Mouse (Mus musculus) C2C12 (cell line): Measurements from ENCODE around the gene Grip1. TPM values are rescaled to one million over a fixed set of nuclear protein-coding genes. Genes with fewer than 3 reads are reported as not detected.

Experiments
- H3K27me3 ChIP-seq: one replicate; pipeline ENCODE4 v1.6.1; 2011; ENCODE audit not compliant: control insufficient read depth, insufficient read depth, insufficient read length
- H3K36me3 ChIP-seq: one replicate; pipeline ENCODE4 v1.6.1; 2011; ENCODE audit not compliant: control insufficient read depth, insufficient read depth
- H3K4me3 ChIP-seq: one replicate; pipeline ENCODE4 v1.5.1; 2011; ENCODE audit warnings: mild to moderate bottlenecking, control low read depth; ENCODE audit not compliant: poor library complexity, insufficient read depth, severe bottlenecking
- H3K79me2 ChIP-seq: one replicate; pipeline ENCODE4 v1.6.1; 2011; ENCODE audit not compliant: control insufficient read depth, insufficient read depth
- H3K79me3 ChIP-seq: one replicate; pipeline ENCODE4 v1.6.1; 2011; ENCODE audit warnings: low read depth, control low read depth
- H3ac ChIP-seq: one replicate; pipeline ENCODE3; 2011; ENCODE audit warnings: low read depth; ENCODE audit not compliant: control insufficient read depth, insufficient read length
- CEBPB ChIP-seq: IDR thresholded peaks from one replicate; pipeline ENCODE4 v1.6.1; 2011; ENCODE audit warnings: low read depth, mild to moderate bottlenecking, control low read depth, moderate library complexity
- CTCF ChIP-seq: IDR thresholded peaks from one replicate; pipeline ENCODE4 v1.5.1; 2011; ENCODE audit not compliant: control insufficient read depth, insufficient read depth, insufficient read length
- FOSL1 ChIP-seq: IDR thresholded peaks from one replicate; pipeline ENCODE4 v1.8.0; 2011; ENCODE audit warnings: mild to moderate bottlenecking, low read length; ENCODE audit not compliant: poor library complexity, insufficient read depth, severe bottlenecking
- MAX ChIP-seq: IDR thresholded peaks from one replicate; pipeline ENCODE4 v1.6.1; 2011; ENCODE audit warnings: mild to moderate bottlenecking, control low read depth
- MYOD1 ChIP-seq: IDR thresholded peaks from one replicate; pipeline ENCODE4 v1.6.1; 2011; ENCODE audit warnings: low read depth; ENCODE audit not compliant: control insufficient read depth, insufficient read length
- MYOG ChIP-seq: IDR thresholded peaks from one replicate; pipeline ENCODE4 v1.6.1; 2011; ENCODE audit not compliant: control insufficient read depth, insufficient read length; ENCODE audit errors: extremely low read depth
- USF1 ChIP-seq: IDR thresholded peaks from one replicate; pipeline ENCODE4 v1.6.1; 2011; ENCODE audit warnings: low read depth, mild to moderate bottlenecking, control low read depth, moderate library complexity
- polyA plus RNA-seq: library from polyadenylated mRNA; unstranded; fragments of >200 nt; fragmentation: generic; extraction: Trizol; gene quantifications from one replicate; pipeline ENCODE4 v1.2.1, GENCODE M21; 2012; ENCODE audit warnings: missing spikeins

Grip1 gene
- polyA plus RNA-seq, 1 experiment, result 0.02 TPM

GRCm38 (mm10) chr10:119697257-119697798, 243.7 kb downstream of the Grip1 start:
- TF ChIP-seq MYOD1, result peak; percentile 34
- no peak for TF ChIP-seq CTCF
- TF ChIP-seq MYOG, result no peak
- peak; percentile 65 for TF ChIP-seq MAX
- TF ChIP-seq FOSL1, result peak; percentile 64
- H3K4me3 ChIP-seq, result no peak overlapping the region
- H3K79me3 ChIP-seq, result no peaks in the 10 kb centered on the region
- no peaks in the 10 kb centered on the region for H3K27me3 ChIP-seq
- H3K79me2 ChIP-seq, result no peaks in the 10 kb centered on the region
- H3ac ChIP-seq, result no peak overlapping the region
- H3K36me3 ChIP-seq, result no peaks in the 10 kb centered on the region

- H3K4me3 ChIP-seq, result no peak overlapping the region
- H3K36me3 ChIP-seq, result no peaks in the 10 kb centered on the region
- no peaks in the 10 kb centered on the region for H3K27me3 ChIP-seq
- H3ac ChIP-seq, result no peak overlapping the region
- H3K79me2 ChIP-seq, result no peaks in the 10 kb centered on the region
- no peaks in the 10 kb centered on the region for H3K79me3 ChIP-seq
- TF ChIP-seq MYOD1, result no peak
- TF ChIP-seq MAX, result no peak
- no peak for TF ChIP-seq CTCF
- no peak for TF ChIP-seq CEBPB
- TF ChIP-seq FOSL1, result no peak
- TF ChIP-seq USF1, result no peak
- TF ChIP-seq MYOG, result no peak
Observed at GRCm38 (mm10) chr10:119705348-119705747, 251.7 kb downstream of the Grip1 start.

- TF ChIP-seq CTCF (no peak), CEBPB (no peak), MAX (no peak), USF1 (no peak), FOSL1 (no peak), MYOG (no peak), MYOD1 (no peak)
- Histone ChIP-seq H3K27me3 (no peaks in the 10 kb centered on the region), H3K79me2 (no peaks in the 10 kb centered on the region), H3K4me3 (no peak overlapping the region), H3ac (no peak overlapping the region), H3K79me3 (no peaks in the 10 kb centered on the region), H3K36me3 (no peaks in the 10 kb centered on the region)
Observed at GRCm38 (mm10) chr10:119706281-119706680, 252.7 kb downstream of the Grip1 start.

- no peaks in the 10 kb centered on the region for H3K36me3 ChIP-seq
- H3K79me3 ChIP-seq, result no peaks in the 10 kb centered on the region
- no peak for TF ChIP-seq CEBPB
- TF ChIP-seq FOSL1, result no peak
- TF ChIP-seq MYOD1, result no peak
- no peak for TF ChIP-seq CTCF
- TF ChIP-seq MAX, result no peak
- TF ChIP-seq USF1, result no peak
- no peaks in the 10 kb centered on the region for H3K27me3 ChIP-seq
- H3ac ChIP-seq, result no peak overlapping the region
- H3K4me3 ChIP-seq, result no peak overlapping the region
- H3K79me2 ChIP-seq, result no peaks in the 10 kb centered on the region
Observed at GRCm38 (mm10) chr10:119706983-119707382, 253.4 kb downstream of the Grip1 start.

GRCm38 (mm10) chr10:119721887-119722286, 268.3 kb downstream of the Grip1 start:
- TF ChIP-seq MYOG (no peak), USF1 (no peak), CEBPB (no peak), MYOD1 (no peak), FOSL1 (no peak), CTCF (no peak), MAX (no peak)
- Histone ChIP-seq H3K27me3 (no peaks in the 10 kb centered on the region), H3K4me3 (no peak overlapping the region), H3K79me2 (no peaks in the 10 kb centered on the region), H3ac (no peak overlapping the region), H3K79me3 (no peaks in the 10 kb centered on the region), H3K36me3 (no peaks in the 10 kb centered on the region)

- no peaks in the 10 kb centered on the region for H3K36me3 ChIP-seq
- H3K79me3 ChIP-seq, result no peaks in the 10 kb centered on the region
- no peaks in the 10 kb centered on the region for H3K79me2 ChIP-seq
- TF ChIP-seq MYOG (no peak), MYOD1 (no peak), MAX (no peak), CEBPB (no peak), CTCF (no peak), FOSL1 (no peak), USF1 (no peak)
- H3ac ChIP-seq, result no peak overlapping the region
- H3K27me3 ChIP-seq, result no peaks in the 10 kb centered on the region
- no peak overlapping the region for H3K4me3 ChIP-seq
Observed at GRCm38 (mm10) chr10:119722471-119722870, 268.8 kb downstream of the Grip1 start.
